Mouse (Mus musculus) liver, adult 2 months (tissue): ENCODE results near the gene Mdga1.

Source experiments
- CTCF ChIP-seq: fragments of 200-500 bp; IDR thresholded peaks from 2 replicates; pipeline ENCODE4 v1.5.1; 2011; ENCODE audit warnings: low read depth, low read length, control low read depth
- POLR2A ChIP-seq: fragments of 200-500 bp; IDR thresholded peaks from 2 replicates; pipeline ENCODE4 v1.6.1; 2011; ENCODE audit warnings: low read length, control low read depth; ENCODE audit not compliant: insufficient read depth; ENCODE audit errors: extremely low read depth

GRCm38 (mm10) chr17:29994011-29994410, 24.1 kb upstream of the Mdga1 start:
- no peak for TF ChIP-seq POLR2A
- TF ChIP-seq CTCF: no peak
